ENCODE assay signal across 8 mouse cellular contexts in genomic region chr13:73417478-73418220, GRCm38 (mm10). TPM values are rescaled to one million over a fixed set of nuclear protein-coding genes. Genes with fewer than 3 reads are reported as not detected.
DNase-seq lines count a peak whose midpoint lies in the region; ATAC-seq and TF ChIP-seq lines count a peak whose summit lies in the region.

No protein-coding gene starts in this region.

- ATAC-seq in CD4-positive, CD25-positive, alpha-beta regulatory T cell, adult 4 months, result no peak
- ATAC-seq in neural tube, embryonic 14.5 days (ENCODE audit: low read depth), result peak; percentile 48; the same call in 1 of the 2 replicates

- no peak overlapping the region for H3K9ac ChIP-seq in liver, adult 2 months (ENCODE audit: low read depth, low read length)
- H3K9ac ChIP-seq in neural tube, embryonic 14.5 days (replicated peaks; ENCODE audit: low read depth, low read length), result no peak overlapping the region

- H3K36me3 ChIP-seq in liver, adult 2 months (ENCODE audit: control insufficient read depth, insufficient read depth, low read length), result no peaks in the 10 kb centered on the region
- no peaks in the 10 kb centered on the region for H3K36me3 ChIP-seq in neural tube, embryonic 14.5 days (ENCODE audit: control insufficient read depth, insufficient read depth, low read length)

- no peak overlapping the region for H3K4me2 ChIP-seq in neural tube, embryonic 14.5 days (ENCODE audit: low read depth, low read length)

- H3K79me2 ChIP-seq in liver, adult 2 months (ENCODE audit: control insufficient read depth, insufficient read depth, low read length), result no peaks in the 10 kb centered on the region

- WGBS in liver, adult 2 months, result 45% methylated on average over 15 of the region's 15 CpGs
- WGBS in neural tube, embryonic 14.5 days, result 35% methylated on average over 15 of the region's 15 CpGs

- intact Hi-C loops in left cerebral cortex, postnatal 10 days (cut with DNase I), result no loop called here

- H3K27ac ChIP-seq in liver, adult 2 months (replicated peaks; ENCODE audit: insufficient read depth, low read depth, low read length), result no peak overlapping the region
- H3K27ac ChIP-seq in neural tube, embryonic 14.5 days (ENCODE audit: low read depth, low read length), result no peak overlapping the region

- no peak for TF ChIP-seq POLR2A in liver, adult 2 months (IDR thresholded peaks at IDR 0.05; ENCODE audit: extremely low read depth, insufficient read depth, low read length)

- H3K27me3 ChIP-seq in liver, adult 2 months (ENCODE audit: control insufficient read depth, insufficient read depth, low read length), result no peaks in the 10 kb centered on the region
- H3K27me3 ChIP-seq in neural tube, embryonic 14.5 days (ENCODE audit: control insufficient read depth, insufficient read depth, low read length), result no peaks in the 10 kb centered on the region

- no peaks in the 10 kb centered on the region for H3K4me1 ChIP-seq in liver, adult 2 months (ENCODE audit: control insufficient read depth, insufficient read depth, low read length)
- H3K4me1 ChIP-seq in neural tube, embryonic 14.5 days (ENCODE audit: control insufficient read depth, insufficient read depth, low read length), result no peaks in the 10 kb centered on the region

- no peaks in the 10 kb centered on the region for H3K9me3 ChIP-seq in neural tube, embryonic 14.5 days (ENCODE audit: control insufficient read depth, low read length)

- H3K4me3 ChIP-seq in liver, adult 2 months (ENCODE audit: insufficient read depth, low read depth, low read length), result no peak overlapping the region
- no peak overlapping the region for H3K4me3 ChIP-seq in neural tube, embryonic 14.5 days (ENCODE audit: low read depth, low read length)

- peak; percentile 35 for DNase-seq in CD4-positive, CD25-positive, alpha-beta regulatory T cell, adult 2 months (ENCODE audit: low read depth, low spot score)
- peak; percentile 5 to 66 for DNase-seq in left cerebral cortex, postnatal 10 days (ENCODE audit: extremely low spot score in 1 of 2, low spot score in 2 of 2)
- DNase-seq in left cerebral cortex, adult 8-10 months (ENCODE audit: low spot score in 2 of 2), result no peak
- DNase-seq in embryo, embryonic 9.5 days (ENCODE audit: extremely low spot score), result peak; percentile 47
- DNase-seq in liver, adult 2 months (ENCODE audit: extremely low read depth, low read depth, low spot score), result no peak
- no peak for DNase-seq in natural killer cell, adult 2 months (ENCODE audit: low spot score in 2 of 2)

- TF ChIP-seq CTCF in liver, adult 2 months (IDR thresholded peaks at IDR 0.05; ENCODE audit: low read depth, low read length), result peak; percentile 36

RNA-seq across cellular contexts. Expression of gene Lpcat1, which starts 49.3 kb away (rescaled TPM):
- polyA plus RNA-seq in CD4-positive, CD25-positive, alpha-beta regulatory T cell, adult 4 months (2017; shearing (Covaris generic)), result 10 to 100 TPM; 29.0 to 34.0 TPM
- 10 to 100 TPM; 63.0 to 64.0 TPM for total RNA-seq in left cerebral cortex, postnatal 10 days (2021)
- total RNA-seq in left cerebral cortex, adult 8-10 months (2022), result 10 to 100 TPM; 41.8 to 46.2 (median 44.9) TPM
- 2.8 and 2.9 TPM in 2 replicates for total RNA-seq in liver, adult 2 months (2014; rRNA removed)
- polyA plus RNA-seq in liver, adult 2 months (2012; rRNA removed), result 2.2 and 2.5 TPM in 2 replicates
- polyA plus RNA-seq in neural tube, embryonic 14.5 days (2014; fragmentation: Nextera tagmentation; extraction: Ambion mirVana), result 74.9 and 80.1 TPM in 2 replicates

Comparison
In these comparisons a context has a peak if more than half of its experiments do, and no peak if none do; other contexts are left out.
1. DNase-seq: peak in CD4-positive, CD25-positive, alpha-beta regulatory T cell, adult 2 months (single experiment), left cerebral cortex, postnatal 10 days (2 of 2) and embryo, embryonic 9.5 days (single experiment); none in left cerebral cortex, adult 8-10 months (0 of 2), liver, adult 2 months (single experiment) and natural killer cell, adult 2 months (0 of 2).
2. RNA of gene Lpcat1, which starts 49.3 kb away (total RNA-seq): 63.0 to 64.0 TPM in left cerebral cortex, postnatal 10 days and 41.8 to 46.2 TPM in left cerebral cortex, adult 8-10 months; 2.8 to 2.9 TPM in liver, adult 2 months; every median in the first group is over 10 times any median in the second.